Comparison of ENCODE assay signal across 8 mouse cellular contexts in genomic region chr14:34503325-34503647, GRCm38 (mm10). TPM values are rescaled to one million over a fixed set of nuclear protein-coding genes. Genes with fewer than 3 reads are reported as not detected.
DNase-seq lines count a peak whose midpoint lies in the region; ATAC-seq and TF ChIP-seq lines count a peak whose summit lies in the region.

Bmpr1a (minus strand) TSS chr14:34503341.

- DNase-seq in lung, postnatal 36 days, result no peak
- DNase-seq in heart, postnatal 10 days, result no peak
- no peak for DNase-seq in limb, embryonic 14.5 days (ENCODE audit: low spot score)
- DNase-seq in cerebellum, adult 11-12 months, result no peak
- DNase-seq in B cell, adult 2 months, result no peak

- H3K4me2 ChIP-seq in lung, embryonic 15.5 days, result peak within 1 kb of the TSS; percentile 55
- H3K4me2 ChIP-seq in embryonic facial prominence, embryonic 12.5 days (replicated peaks), result peak within 1 kb of the TSS; percentile 58
- peak within 1 kb of the TSS; percentile 71 for H3K4me2 ChIP-seq in limb, embryonic 14.5 days (replicated peaks; ENCODE audit: low read depth, low read length, severe bottlenecking)

- H3K27me3 ChIP-seq in lung, embryonic 15.5 days, result peaks cover 23% of the 10 kb centered on the region
- H3K27me3 ChIP-seq in embryonic facial prominence, embryonic 12.5 days, result no peaks in the 10 kb centered on the region
- H3K27me3 ChIP-seq in limb, embryonic 14.5 days (ENCODE audit: control insufficient read depth, insufficient read depth, low read length), result no peaks in the 10 kb centered on the region

- ATAC-seq in lung, embryonic 15.5 days (ENCODE audit: borderline replicate concordance, extremely low read depth, low FRiP score, low TSS enrichment), result no peak
- ATAC-seq in embryonic facial prominence, embryonic 12.5 days (ENCODE audit: insufficient number of reproducible peaks, insufficient read depth, low FRiP score, low TSS enrichment), result no peak
- ATAC-seq in limb, embryonic 14.5 days (ENCODE audit: low FRiP score, low read depth), result no peak
- no peak for ATAC-seq in granulocyte monocyte progenitor cell, adult 5-6 weeks (replicated peaks; ENCODE audit: poor library complexity, severe bottlenecking)

- H3K4me1 ChIP-seq in lung, embryonic 15.5 days, result peaks cover 42% of the 10 kb centered on the region
- peaks cover 27% of the 10 kb centered on the region for H3K4me1 ChIP-seq in embryonic facial prominence, embryonic 12.5 days
- H3K4me1 ChIP-seq in limb, embryonic 14.5 days (ENCODE audit: control insufficient read depth, insufficient read depth, low read length), result peaks cover 30% of the 10 kb centered on the region

- 5% methylated on average over 15 of the region's 15 CpGs for WGBS in lung, embryonic 15.5 days
- WGBS in embryonic facial prominence, embryonic 12.5 days, result 9% methylated on average over 15 of the region's 15 CpGs
- WGBS in limb, embryonic 14.5 days, result 4% methylated on average over 15 of the region's 15 CpGs

- peak within 1 kb of the TSS; percentile 96 for H3K9ac ChIP-seq in lung, embryonic 15.5 days
- H3K9ac ChIP-seq in embryonic facial prominence, embryonic 12.5 days, result peak within 1 kb of the TSS; percentile 99
- peak within 1 kb of the TSS; percentile 100 for H3K9ac ChIP-seq in limb, embryonic 14.5 days (ENCODE audit: low read depth, low read length, severe bottlenecking)

- intact Hi-C loops in heart, postnatal 10 days (cut with DNase I), result loop anchor here (5.0 kb wide), 3 partner anchors 46 to 191 kb away; partner anchors contain the start of genes Glud1, Mmrn2 and Shld2

- TF ChIP-seq POLR2A in limb, embryonic 14.5 days (IDR thresholded peaks at IDR 0.05; ENCODE audit: borderline replicate concordance, extremely low read depth, insufficient read depth, insufficient read length), result no peak

- H3K9me3 ChIP-seq in lung, embryonic 15.5 days, result no peaks in the 10 kb centered on the region
- no peaks in the 10 kb centered on the region for H3K9me3 ChIP-seq in embryonic facial prominence, embryonic 12.5 days
- no peaks in the 10 kb centered on the region for H3K9me3 ChIP-seq in limb, embryonic 14.5 days (ENCODE audit: control insufficient read depth, low read length)

- peak within 1 kb of the TSS; percentile 87 for H3K4me3 ChIP-seq in lung, embryonic 15.5 days
- peak within 1 kb of the TSS; percentile 85 for H3K4me3 ChIP-seq in embryonic facial prominence, embryonic 12.5 days
- H3K4me3 ChIP-seq in limb, embryonic 14.5 days (replicated peaks; ENCODE audit: low read length), result peak within 1 kb of the TSS; percentile 94

- no peaks in the 10 kb centered on the region for H3K36me3 ChIP-seq in lung, embryonic 15.5 days
- no peaks in the 10 kb centered on the region for H3K36me3 ChIP-seq in embryonic facial prominence, embryonic 12.5 days
- H3K36me3 ChIP-seq in limb, embryonic 14.5 days (ENCODE audit: control insufficient read depth, insufficient read depth, low read length), result no peaks in the 10 kb centered on the region

- H3K27ac ChIP-seq in lung, embryonic 15.5 days, result peak within 1 kb of the TSS; percentile 97
- peak within 1 kb of the TSS; percentile 99 for H3K27ac ChIP-seq in embryonic facial prominence, embryonic 12.5 days
- H3K27ac ChIP-seq in limb, embryonic 14.5 days (replicated peaks; ENCODE audit: low read depth, low read length), result peak within 1 kb of the TSS; percentile 100

RNA-seq across cellular contexts. Expression of gene Bmpr1a, which starts in this region (rescaled TPM):
- polyA plus RNA-seq in lung, embryonic 15.5 days (2015; fragmentation: Nextera tagmentation; extraction: Ambion mirVana), result 39.1 and 39.2 TPM in 2 replicates
- polyA plus RNA-seq in embryonic facial prominence, embryonic 12.5 days (2016; fragmentation: Nextera tagmentation; extraction: Ambion mirVana), result 71.4 TPM in 2 replicates
- total RNA-seq in heart, postnatal 10 days (2021), result 100 to 1,000 TPM in 1 of 2 experiments, 10 to 100 TPM in 1; 83.2 to 115 TPM
- polyA plus RNA-seq in limb, embryonic 14.5 days (2012; rRNA removed), result 44.3 TPM in 2 replicates
- 72.1 and 72.4 TPM in 2 replicates for polyA plus RNA-seq in limb, embryonic 14.5 days (2014; fragmentation: Nextera tagmentation; extraction: Ambion mirVana)
- not detected in 2 replicates for total RNA-seq in granulocyte monocyte progenitor cell, adult 5-6 weeks (2014; fragmentation: Nextera tagmentation)
- 0.04 and 0.46 TPM in 2 replicates for total RNA-seq in granulocyte monocyte progenitor cell, adult 5-6 weeks (2017)

Comparison
In these comparisons a context has a peak if more than half of its experiments do, and no peak if none do; other contexts are left out.
1. RNA of gene Bmpr1a (total RNA-seq): 83.2 to 115 TPM in heart, postnatal 10 days; 0.04 to 0.46 TPM in granulocyte monocyte progenitor cell, adult 5-6 weeks; every median in the first group is over 10 times any median in the second.
2. Peak in every context shown above with its lines, with median percentiles within 50 percentile points of each other: H3K27ac ChIP-seq, H3K4me2 ChIP-seq, H3K4me3 ChIP-seq and H3K9ac ChIP-seq.